Mouse (Mus musculus) bone marrow, adult 2 months (tissue): Measurements from ENCODE around the gene Irf6. TPM values are rescaled to one million over a fixed set of nuclear protein-coding genes. Genes with fewer than 3 reads are reported as not detected.
A peak's percentile ranks its signal among the peaks of the same experiment; 100 is the strongest.

Experiments used
- H3K27ac ChIP-seq: fragments of 200-500 bp; 2 replicates; pipeline ENCODE4 v1.5.1; 2012; ENCODE audit warnings: low read depth, mild to moderate bottlenecking, control low read depth, inconsistent platforms, low read length; ENCODE audit not compliant: control insufficient read depth, poor library complexity, insufficient read depth
- H3K4me1 ChIP-seq: fragments of 200-500 bp; 2 replicates; pipeline ENCODE4 v1.6.1; 2011; ENCODE audit warnings: low read length; ENCODE audit not compliant: control insufficient read depth, insufficient read depth
- H3K4me3 ChIP-seq: fragments of 200-500 bp; replicated peaks from 2 replicates; pipeline ENCODE3; 2011; ENCODE audit warnings: mild to moderate bottlenecking, low read depth, low read length, control low read depth; ENCODE audit not compliant: control insufficient read depth
- CTCF ChIP-seq: fragments of 200-500 bp; IDR thresholded peaks from 2 replicates; pipeline ENCODE4 v1.5.1; 2011; ENCODE audit warnings: low read length, control low read depth; ENCODE audit not compliant: control insufficient read depth, insufficient read depth
- POLR2A ChIP-seq: fragments of 200-500 bp; IDR thresholded peaks from 2 replicates; pipeline ENCODE4 v1.6.1; 2011; ENCODE audit warnings: low read depth, mild to moderate bottlenecking, control low read depth, low read length, borderline replicate concordance; ENCODE audit not compliant: control insufficient read depth
- WGBS: fragments of 180-500 bp; shearing (Covaris S2); methylation state at CpG from one replicate; pipeline ENCODE4 v1.1.7; 2018; 5-methylcytosine and 5-hydroxymethylcytosine counted together
- polyA plus RNA-seq: library from polyadenylated mRNA; stranded (reverse); fragments of >200 nt; gene quantifications from 2 replicates; pipeline ENCODE4 v1.2.4, GENCODE M21; 2011; ENCODE audit warnings: low replicate concordance; ENCODE audit not compliant: missing spikeins, insufficient read depth, insufficient read length

The Irf6 gene
- not detected in 2 replicates for polyA plus RNA-seq

- no peak for TF ChIP-seq CTCF
- TF ChIP-seq POLR2A: no peak
- Histone ChIP-seq H3K27ac (no peak within 1 kb of the TSS), H3K4me1 (no peaks in the 10 kb centered on the region), H3K4me3 (no peak within 1 kb of the TSS)
- WGBS: 4% methylated on average over 30 of the region's 30 CpGs
Measured at GRCm38 (mm10) chr1:193152872-193153271, at the start of gene Irf6. TSS of gene Irf6 (plus strand) at chr1:193153111.

GRCm38 (mm10) chr1:193112093-193112492, 40.8 kb upstream of the Irf6 start:
- WGBS: 88% methylated on average over 9 of the region's 9 CpGs
- Histone ChIP-seq H3K4me1 (no peaks in the 10 kb centered on the region), H3K4me3 (no peak overlapping the region), H3K27ac (no peak overlapping the region)
- TF ChIP-seq CTCF: no peak
- no peak for TF ChIP-seq POLR2A

GRCm38 (mm10) chr1:193122793-193123192, 30.1 kb upstream of the Irf6 start:
- Histone ChIP-seq H3K4me3 (no peak overlapping the region), H3K27ac (no peak overlapping the region), H3K4me1 (no peaks in the 10 kb centered on the region)
- 60% methylated on average over 7 of the region's 7 CpGs for WGBS
- no peak for TF ChIP-seq POLR2A
- TF ChIP-seq CTCF: no peak

DNA sequence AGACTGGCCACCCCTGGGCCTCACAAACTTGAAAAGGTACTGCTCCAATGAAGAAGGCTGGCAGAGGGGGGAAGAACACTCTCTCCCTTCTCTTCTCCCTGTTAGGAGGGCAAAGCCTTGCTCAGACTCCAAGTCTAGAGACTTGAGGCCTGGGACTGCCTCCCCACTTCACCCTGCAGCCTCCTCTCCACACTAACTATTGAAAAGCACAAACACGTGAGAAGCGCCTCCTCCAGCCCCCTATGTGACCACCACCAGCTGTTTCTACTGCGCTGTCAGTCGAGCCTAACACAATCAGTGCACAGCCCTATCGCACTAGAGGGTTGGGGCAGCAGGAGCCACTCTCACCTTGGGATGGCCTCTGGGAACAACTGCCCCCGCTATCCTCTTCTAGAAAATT, 29.6 kb upstream of the Irf6 start:
- H3K27ac ChIP-seq: no peak overlapping the region
- H3K4me3 ChIP-seq: no peak overlapping the region
- no peaks in the 10 kb centered on the region; the same call in 1 of the 2 replicates for H3K4me1 ChIP-seq
- WGBS: 91% methylated on average over 6 of the region's 6 CpGs
- TF ChIP-seq CTCF (no peak), POLR2A (no peak)

DNA sequence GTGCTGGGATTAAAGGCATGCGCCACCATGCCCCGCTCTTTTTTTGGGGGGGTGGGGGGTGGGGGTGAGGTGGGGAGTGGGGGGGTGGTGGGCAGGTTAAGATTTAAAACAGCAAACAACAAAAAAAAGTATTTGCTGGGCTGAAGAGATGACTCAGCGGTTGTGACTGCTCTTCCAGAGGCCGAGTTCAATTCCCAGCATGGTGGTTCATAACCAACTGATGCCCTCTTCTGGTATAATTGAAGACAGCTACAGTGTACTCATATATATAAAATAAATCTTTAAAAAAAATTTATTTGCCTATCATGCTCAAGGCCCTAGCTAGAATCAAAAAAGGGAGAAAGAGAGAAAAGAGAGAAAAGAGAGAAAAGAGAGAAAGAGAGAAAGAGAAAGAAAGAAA, 27.1 kb upstream of the Irf6 start:
- no peak overlapping the region for H3K4me3 ChIP-seq

GRCm38 (mm10) chr1:193128055-193128454, 24.9 kb upstream of the Irf6 start:
- Histone ChIP-seq H3K4me3 (no peak overlapping the region), H3K4me1 (no peaks in the 10 kb centered on the region; the same call in 1 of the 2 replicates), H3K27ac (no peak overlapping the region)
- TF ChIP-seq POLR2A: no peak
- TF ChIP-seq CTCF: no peak
- 79% methylated on average over 6 of the region's 6 CpGs for WGBS

More for the DNA sequence above, 27.1 kb upstream of the Irf6 start:
- 73% methylated on average over 4 of the region's 4 CpGs for WGBS
- no peak for TF ChIP-seq POLR2A
- no peak for TF ChIP-seq CTCF
- no peak overlapping the region for H3K27ac ChIP-seq
- H3K4me1 ChIP-seq: no peaks in the 10 kb centered on the region; the same call in 1 of the 2 replicates

- Histone ChIP-seq H3K4me3 (peak overlapping the region; percentile 86), H3K4me1 (no peaks in the 10 kb centered on the region; the same call in 1 of the 2 replicates), H3K27ac (no peak overlapping the region)
- TF ChIP-seq CTCF (no peak), POLR2A (no peak)
- WGBS: 11% methylated on average over 5 of the region's 5 CpGs
Measured at GRCm38 (mm10) chr1:193129321-193129720, 23.6 kb upstream of the Irf6 start.

GRCm38 (mm10) chr1:193129786-193130455, 23.0 kb upstream of the Irf6 start, which contains the start of gene Diexf:
TSS of gene Diexf (minus strand) at chr1:193130272.
- H3K4me1 ChIP-seq: no peaks in the 10 kb centered on the region; the same call in 1 of the 2 replicates
- TF ChIP-seq CTCF (peak; percentile 96), POLR2A (peak; percentile 70; the same call in 1 of the 2 replicates)
- H3K27ac ChIP-seq: peak within 1 kb of the TSS; percentile 31
- peak within 1 kb of the TSS; percentile 86 for H3K4me3 ChIP-seq
- under 1% methylated on average over 61 of the region's 61 CpGs for WGBS
